ENCODE assay signal across 26 mouse cellular contexts in genomic region chr6:81895678-81896230, GRCm38 (mm10). TPM values are rescaled to one million over a fixed set of nuclear protein-coding genes. Genes with fewer than 3 reads are reported as not detected.
A peak's percentile ranks its signal among the peaks of the same experiment; 100 is the strongest.
DNase-seq lines count a peak whose midpoint lies in the region; ATAC-seq and TF ChIP-seq lines count a peak whose summit lies in the region.
"Had no signal": no experiment of that assay in that cellular context is flagged by ENCODE, and none has a peak within 500 bp of the region (broad histone marks: within the 10 kb centered on the region; RNA-seq: fewer than 3 reads in every experiment).

No protein-coding gene starts in this region.

- ATAC-seq in heart, embryonic 12.5 days (ENCODE audit: insufficient number of reproducible peaks, low FRiP score): peak; percentile 73
- peak; percentile 20 to 51; a peak in 3 of 4 replicates for ATAC-seq in hematopoietic stem cell, adult 5-6 weeks (replicated peaks in 1 of 2; ENCODE audit: insufficient read depth in 1 of 2, low FRiP score in 2 of 2, low TSS enrichment in 1 of 2, low read depth in 1 of 2, poor library complexity in 2 of 2, severe bottlenecking in 2 of 2)
- ATAC-seq: forebrain, postnatal 0 days; hindbrain, embryonic 16.5 days; midbrain, embryonic 13.5 days had no signal

- H3K79me2 ChIP-seq in heart, adult 2 months (replicated peaks; ENCODE audit: control insufficient read depth, insufficient read depth, low read length): no peaks in the 10 kb centered on the region

- H3K27me3 ChIP-seq in heart, embryonic 12.5 days (replicated peaks): no peaks in the 10 kb centered on the region
- H3K27me3 ChIP-seq in heart, adult 2 months (ENCODE audit: control insufficient read depth, insufficient read depth, low read length): no peaks in the 10 kb centered on the region
- H3K27me3 ChIP-seq: limb, embryonic 13.5 days; lung, embryonic 15.5 days; midbrain, embryonic 13.5 days had no signal

- no peak overlapping the region for H3K4me2 ChIP-seq in heart, embryonic 12.5 days
- H3K4me2 ChIP-seq: limb, embryonic 13.5 days; lung, embryonic 15.5 days; midbrain, embryonic 13.5 days had no signal

- no peak overlapping the region for H3K4me3 ChIP-seq in heart, embryonic 12.5 days
- no peak overlapping the region for H3K4me3 ChIP-seq in heart, adult 2 months
- H3K4me3 ChIP-seq: erythroblast, embryonic 14.5 days; heart, embryonic 10.5 days; limb, embryonic 13.5 days; lung, embryonic 15.5 days; midbrain, embryonic 13.5 days had no signal

- TF ChIP-seq EP300 in heart, adult 2 months (IDR thresholded peaks at IDR 0.05; ENCODE audit: insufficient read depth, low read depth, low read length): no peak

- whole genome bisulfite sequencing in heart, embryonic 12.5 days: 36% methylated on average over 3 of the region's 3 CpGs
- 33% methylated on average over 3 of the region's 3 CpGs for WGBS in heart, adult 2 months

- H3K27ac ChIP-seq in heart, embryonic 12.5 days (ENCODE audit: poor library complexity, severe bottlenecking): no peak overlapping the region
- no peak overlapping the region for H3K27ac ChIP-seq in heart, adult 2 months
- H3K27ac ChIP-seq: heart, embryonic 10.5 days; kidney, postnatal 0 days; limb, embryonic 13.5 days; liver, embryonic 14.5 days; lung, embryonic 15.5 days; midbrain, embryonic 13.5 days had no signal

- intact Hi-C loops in heart, adult 2 months (cut with DNase I): no loop called here

- H3K4me1 ChIP-seq in heart, embryonic 12.5 days (replicated peaks): no peaks in the 10 kb centered on the region
- H3K4me1 ChIP-seq in heart, adult 2 months (ENCODE audit: control insufficient read depth, insufficient read depth, low read length): 0 out of 2 replicates have a peak, but pooled peaks cover 1% of the 10 kb centered on the region
- H3K4me1 ChIP-seq: heart, embryonic 10.5 days; limb, embryonic 13.5 days; lung, embryonic 15.5 days; midbrain, embryonic 13.5 days had no signal

- TF ChIP-seq CTCF in heart, adult 2 months (IDR thresholded peaks at IDR 0.05): no peak

- TF ChIP-seq POLR2A in heart, adult 2 months (IDR thresholded peaks at IDR 0.05; ENCODE audit: insufficient read depth, low read depth, low read length): no peak

- no peaks in the 10 kb centered on the region for H3K9me3 ChIP-seq in heart, embryonic 12.5 days (replicated peaks)
- H3K9me3 ChIP-seq: heart, embryonic 10.5 days; limb, embryonic 13.5 days; lung, embryonic 15.5 days; midbrain, embryonic 13.5 days had no signal

- no peaks in the 10 kb centered on the region for H3K36me3 ChIP-seq in heart, embryonic 12.5 days
- no peaks in the 10 kb centered on the region for H3K36me3 ChIP-seq in heart, adult 2 months (ENCODE audit: control insufficient read depth, insufficient read depth, low read length)
- H3K36me3 ChIP-seq: heart, embryonic 10.5 days; limb, embryonic 13.5 days; lung, embryonic 15.5 days; midbrain, embryonic 13.5 days had no signal

- no peak overlapping the region for H3K9ac ChIP-seq in heart, embryonic 12.5 days
- H3K9ac ChIP-seq in heart, adult 2 months (ENCODE audit: low read depth, low read length): no peak overlapping the region
- H3K9ac ChIP-seq: forebrain, postnatal 0 days; limb, embryonic 13.5 days; liver, embryonic 14.5 days; lung, embryonic 15.5 days; midbrain, embryonic 13.5 days had no signal

- DNase-seq in heart, adult 2 months: no peak
- DNase-seq in 416B (ENCODE audit: low read depth) (peak; percentile 24), ZHBTc4 (ENCODE audit: low read depth, low spot score) (peak; percentile 21)
- DNase-seq in cerebellum, adult 18-20 months: no peak
- DNase-seq in right cerebral cortex, postnatal 10 days (ENCODE audit: low spot score in 2 of 2): no peak
- DNase-seq: B cell, adult 2 months; cerebellum, adult 11 months; cerebellum, adult 9-11 months; forebrain, postnatal 0 days; gastrocnemius, postnatal 10 days; heart, postnatal 10 days; kidney, adult 2 months; kidney, postnatal 4 days; retina, postnatal 1 day; spleen, adult 18-20 months; thymus, postnatal 14 days had no signal

RNA-seq across cellular contexts. Expression of gene Gcfc2, which starts 27.7 kb away (rescaled TPM):
- 6.6 and 9.0 TPM in 2 replicates for polyA plus RNA-seq in heart, embryonic 12.5 days (2016; fragmentation: Nextera tagmentation; extraction: Ambion mirVana)
- 1 to 10 TPM; 3.2 to 3.8 TPM for total RNA-seq in heart, adult 2 months (2021)
- 1.1 and 2.9 TPM in 2 replicates for polyA plus RNA-seq in heart, adult 2 months (2012; rRNA removed)
- total RNA-seq in hematopoietic stem cell, adult 5-6 weeks (2017): 37.2 and 40.8 TPM in 2 replicates

Comparison
In these comparisons a context has a peak if more than half of its experiments do, and no peak if none do; other contexts are left out.
1. DNase-seq: peak in 416B (single experiment) and ZHBTc4 (single experiment); none in heart, adult 2 months (0 of 2), cerebellum, adult 18-20 months (0 of 2) and right cerebral cortex, postnatal 10 days (0 of 2).